Mouse (Mus musculus) CH12.LX (cell line): ENCODE measurements around the gene Ms4a10. TPM values are rescaled to one million over a fixed set of nuclear protein-coding genes. Genes with fewer than 3 reads are reported as not detected.

Experiments
- DNase-seq: peaks from one replicate; pipeline ENCODE4 v3.0.0-alpha.2; 2013; ENCODE audit errors: extremely low read depth
- H3K27ac ChIP-seq: 2 replicates; pipeline ENCODE4 v1.5.1; 2012; ENCODE audit warnings: low read depth, mild to moderate bottlenecking, control low read depth, moderate library complexity; ENCODE audit not compliant: insufficient read depth
- H3K27me3 ChIP-seq: replicated peaks from 2 replicates; pipeline ENCODE3; 2012; ENCODE audit warnings: inconsistent platforms
- H3K36me3 ChIP-seq, 2 experiments: replicated peaks in 1 of 2; 2 replicates each; pipeline versions ENCODE3 to v1.6.1; 2012; ENCODE audit warnings: inconsistent platforms in 1 of 2, low read length in 1 of 2, mild to moderate bottlenecking in 1 of 2, mixed read lengths in 1 of 2, moderate library complexity in 1 of 2; ENCODE audit not compliant: control insufficient read depth in 1 of 2, insufficient read depth in 1 of 2
- H3K4me1 ChIP-seq, 2 experiments: 2 replicates each; pipeline ENCODE4 v1.6.1; 2012; ENCODE audit warnings: inconsistent platforms in 1 of 2, moderate library complexity in 1 of 2; ENCODE audit not compliant: insufficient read depth in 2 of 2, control insufficient read depth in 1 of 2
- H3K4me2 ChIP-seq: 2 replicates; pipeline ENCODE4 v1.6.1; 2012; ENCODE audit warnings: low read depth, mild to moderate bottlenecking, control low read depth; ENCODE audit not compliant: poor library complexity, insufficient read depth, severe bottlenecking
- H3K4me3 ChIP-seq, 3 experiments: fragments of 150-350 bp in 1 of 3; sonication (generic) in 1 of 3; replicated peaks in 1 of 3; 2 replicates each; pipeline versions ENCODE3 to v1.5.1; 2011 to 2012; ENCODE audit warnings: low read depth in 2 of 3, low read length in 2 of 3, mild to moderate bottlenecking in 2 of 3, moderate library complexity in 2 of 3, control low read depth in 1 of 3, improper control_type of control experiment in 1 of 3, inconsistent platforms in 1 of 3, mixed read lengths in 1 of 3; ENCODE audit not compliant: poor library complexity in 1 of 3
- H3K79me2 ChIP-seq: replicated peaks from 2 replicates; pipeline ENCODE4 v1.6.1; 2012; ENCODE audit warnings: mild to moderate bottlenecking, moderate library complexity; ENCODE audit not compliant: control insufficient read depth, poor library complexity, insufficient read depth, severe bottlenecking; ENCODE audit errors: extremely low read depth
- H3K9ac ChIP-seq: 2 replicates; pipeline ENCODE4 v1.6.1; 2012; ENCODE audit warnings: low read depth, mild to moderate bottlenecking, control low read depth, moderate library complexity; ENCODE audit not compliant: insufficient read depth
- H3K9me3 ChIP-seq: replicated peaks from 2 replicates; pipeline ENCODE3; 2012; ENCODE audit warnings: low read length, inconsistent platforms, mixed read lengths
- CHD2 ChIP-seq: IDR thresholded peaks from 2 replicates; pipeline ENCODE4 v1.6.1; 2011; ENCODE audit warnings: low read length, improper control_type of control experiment
- E2F4 ChIP-seq: IDR thresholded peaks from 2 replicates; pipeline ENCODE4 v1.6.1; 2011; ENCODE audit warnings: low read depth, low read length, improper control_type of control experiment; ENCODE audit not compliant: insufficient replicate concordance
- ELF1 ChIP-seq: IDR thresholded peaks from 2 replicates; pipeline ENCODE4 v1.6.1; 2014; ENCODE audit warnings: low read depth, mild to moderate bottlenecking, inconsistent platforms, low read length, improper control_type of control experiment
- EP300 ChIP-seq: IDR thresholded peaks from 2 replicates; pipeline ENCODE4 v1.6.1; 2011; ENCODE audit warnings: low read length, improper control_type of control experiment
- HCFC1 ChIP-seq: IDR thresholded peaks from 2 replicates; pipeline ENCODE4 v1.6.1; 2012; ENCODE audit warnings: low read depth, mild to moderate bottlenecking, inconsistent platforms, low read length, improper control_type of control experiment
- IRF4 ChIP-seq: IDR thresholded peaks from 2 replicates; pipeline ENCODE4 v1.6.1; 2014; ENCODE audit warnings: low read depth, mild to moderate bottlenecking, inconsistent platforms, low read length, improper control_type of control experiment
- JUND ChIP-seq: conservative IDR thresholded peaks from 2 replicates; pipeline ENCODE4 v1.6.1; 2011; ENCODE audit warnings: low read depth, low read length, improper control_type of control experiment
- KAT2A ChIP-seq: IDR thresholded peaks from 2 replicates; pipeline ENCODE4 v1.6.1; 2012; ENCODE audit warnings: low read length, improper control_type of control experiment, inconsistent platforms; ENCODE audit not compliant: insufficient replicate concordance
- MAFK ChIP-seq: IDR thresholded peaks from 2 replicates; pipeline ENCODE4 v1.6.1; 2011; ENCODE audit warnings: low read length, improper control_type of control experiment; ENCODE audit not compliant: insufficient replicate concordance
- MAX ChIP-seq: IDR thresholded peaks from 2 replicates; pipeline ENCODE4 v1.6.1; 2011; ENCODE audit warnings: low read length, improper control_type of control experiment
- MEF2A ChIP-seq: IDR thresholded peaks from 2 replicates; pipeline ENCODE4 v1.6.1; 2014; ENCODE audit warnings: low read depth, mild to moderate bottlenecking, inconsistent platforms, low read length, improper control_type of control experiment, borderline replicate concordance
- MXI1 ChIP-seq: IDR thresholded peaks from 2 replicates; pipeline ENCODE4 v1.6.1; 2011; ENCODE audit warnings: mild to moderate bottlenecking, low read depth, low read length, improper control_type of control experiment
- MYC ChIP-seq: IDR thresholded peaks from 2 replicates; pipeline ENCODE4 v1.6.1; 2011; ENCODE audit warnings: low read depth, mild to moderate bottlenecking, improper control_type of control experiment, low read length
- NELFE ChIP-seq: IDR thresholded peaks from 2 replicates; pipeline ENCODE4 v1.6.1; 2011; ENCODE audit warnings: low read depth, low read length, improper control_type of control experiment
- NRF1 ChIP-seq: IDR thresholded peaks from 2 replicates; pipeline ENCODE4 v1.6.1; 2014; ENCODE audit warnings: low read depth, mild to moderate bottlenecking, inconsistent platforms, low read length, improper control_type of control experiment, moderate library complexity
- RCOR1 ChIP-seq: conservative IDR thresholded peaks from 2 replicates; pipeline ENCODE4 v1.6.1; 2012; ENCODE audit warnings: low read depth, mild to moderate bottlenecking, inconsistent platforms, low read length, improper control_type of control experiment
- SIN3A ChIP-seq: IDR thresholded peaks from 2 replicates; pipeline ENCODE4 v1.6.1; 2012; ENCODE audit warnings: low read length, improper control_type of control experiment, inconsistent platforms
- SMC3 ChIP-seq: IDR thresholded peaks from 2 replicates; pipeline ENCODE4 v1.6.1; 2011; ENCODE audit warnings: low read depth, low read length, improper control_type of control experiment
- TBP ChIP-seq: conservative IDR thresholded peaks from 2 replicates; pipeline ENCODE4 v1.6.1; 2011; ENCODE audit warnings: low read depth, low read length, improper control_type of control experiment
- TCF12 ChIP-seq: IDR thresholded peaks from 2 replicates; pipeline ENCODE4 v1.6.1; 2014; ENCODE audit warnings: low read depth, mild to moderate bottlenecking, inconsistent platforms, low read length, improper control_type of control experiment
- UBTF ChIP-seq: IDR thresholded peaks from 2 replicates; pipeline ENCODE4 v1.6.1; 2012; ENCODE audit warnings: low read depth, mild to moderate bottlenecking, inconsistent platforms, low read length, improper control_type of control experiment, moderate library complexity
- USF1 ChIP-seq: IDR thresholded peaks from 2 replicates; pipeline ENCODE4 v1.6.1; 2014; ENCODE audit warnings: low read depth, mild to moderate bottlenecking, inconsistent platforms, low read length, improper control_type of control experiment
- USF2 ChIP-seq: conservative IDR thresholded peaks from 2 replicates; pipeline ENCODE4 v1.6.1; 2011; ENCODE audit warnings: low read depth, low read length, improper control_type of control experiment
- ZC3H11A ChIP-seq: IDR thresholded peaks from 2 replicates; pipeline ENCODE4 v1.6.1; 2012; ENCODE audit warnings: low read depth, mild to moderate bottlenecking, inconsistent platforms, low read length, improper control_type of control experiment
- ZKSCAN1 ChIP-seq: IDR thresholded peaks from 2 replicates; pipeline ENCODE4 v1.6.1; 2012; ENCODE audit warnings: low read depth, inconsistent platforms, low read length, improper control_type of control experiment, borderline replicate concordance
- ZNF384 ChIP-seq: IDR thresholded peaks from 2 replicates; pipeline ENCODE4 v1.6.1; 2012; ENCODE audit warnings: low read depth, low read length, improper control_type of control experiment, inconsistent platforms
- dilution Hi-C: fragments of 300-500 bp; cut with MboI; formaldehyde crosslinking; loops from 2 replicates; pipeline ENCODE4 v1.14.3; 2020; ENCODE audit warnings: low sequenced_read_pairs; ENCODE audit not compliant: extremely low pct_unique_long_range_greater_than_20kb, extremely low pct_ligation_motif_present
- in situ Hi-C: fragments of 300-500 bp; cut with MboI; formaldehyde crosslinking; loops from 3 replicates; pipeline ENCODE4 v1.14.3; 2019; ENCODE audit warnings: low sequenced_read_pairs, low pct_ligation_motif_present, low pct_unique_long_range_greater_than_20kb, mixed read lengths
- polyA plus RNA-seq: library from polyadenylated mRNA; unstranded; fragments of >175 nt; gene quantifications from 2 replicates; pipeline ENCODE4 v1.2.1, GENCODE M21; 2012; ENCODE audit warnings: low read depth; ENCODE audit not compliant: insufficient read length
- total RNA-seq, 2 experiments: library from RNA; depleted of rRNA; stranded (reverse); fragments of 300-350 nt in 1 of 2; fragments of >200 nt in 1 of 2; gene quantifications; 2 replicates each; pipeline ENCODE4 v1.2.3; 2012 to 2014

The Ms4a10 gene
- total and polyA plus RNA-seq, 3 experiments = not detected

DNA sequence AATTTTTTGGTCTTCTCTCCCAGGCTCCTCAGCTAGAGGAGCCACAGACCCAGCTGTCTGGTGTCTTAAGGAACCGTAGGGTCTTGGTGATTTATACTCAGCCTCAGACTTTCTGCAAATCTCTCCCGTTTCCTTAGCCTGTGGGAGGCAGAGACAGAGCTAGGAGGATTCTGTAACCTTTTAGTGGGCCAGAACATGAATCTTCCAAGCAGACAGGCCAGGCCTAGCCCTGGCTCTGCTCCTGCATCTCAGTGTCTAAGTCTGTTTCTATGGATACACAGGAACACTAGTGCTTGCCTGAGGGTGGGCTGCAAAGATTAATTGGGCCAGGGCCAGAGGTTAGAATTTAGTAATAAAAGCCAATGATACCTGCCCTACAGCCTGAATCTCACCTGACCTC lies 1.3 kb downstream of the Ms4a10 start:
- Histone ChIP-seq H3K4me1 (no peaks in the 10 kb centered on the region), H3K9me3 (peaks cover 9% of the 10 kb centered on the region), H3K4me2 (no peak overlapping the region), H3K36me3 (no peaks in the 10 kb centered on the region), H3K79me2 (no peaks in the 10 kb centered on the region), H3K4me3 (no peak overlapping the region), H3K27ac (no peak overlapping the region), H3K9ac (no peak overlapping the region), H3K27me3 (peaks cover 35% of the 10 kb centered on the region)
- TF ChIP-seq TBP = no peak
- no peak for TF ChIP-seq ZC3H11A
- TF ChIP-seq USF1 = no peak
- TF ChIP-seq NRF1 = no peak
- TF ChIP-seq RCOR1 = no peak
- no peak for TF ChIP-seq EP300
- no peak for TF ChIP-seq TCF12
- TF ChIP-seq KAT2A = no peak
- no peak for TF ChIP-seq ELF1
- TF ChIP-seq MXI1 = no peak
- no peak for TF ChIP-seq UBTF
- TF ChIP-seq JUND = no peak
- TF ChIP-seq MAX = no peak
- no peak for TF ChIP-seq CHD2
- no peak for TF ChIP-seq MYC
- no peak for TF ChIP-seq SMC3
- TF ChIP-seq NELFE = no peak
- no peak for TF ChIP-seq HCFC1
- TF ChIP-seq MAFK = no peak
- no peak for TF ChIP-seq E2F4
- DNase-seq = no peak
- in situ Hi-C loops = no loop called here
- dilution Hi-C loops = no loop called here

DNA sequence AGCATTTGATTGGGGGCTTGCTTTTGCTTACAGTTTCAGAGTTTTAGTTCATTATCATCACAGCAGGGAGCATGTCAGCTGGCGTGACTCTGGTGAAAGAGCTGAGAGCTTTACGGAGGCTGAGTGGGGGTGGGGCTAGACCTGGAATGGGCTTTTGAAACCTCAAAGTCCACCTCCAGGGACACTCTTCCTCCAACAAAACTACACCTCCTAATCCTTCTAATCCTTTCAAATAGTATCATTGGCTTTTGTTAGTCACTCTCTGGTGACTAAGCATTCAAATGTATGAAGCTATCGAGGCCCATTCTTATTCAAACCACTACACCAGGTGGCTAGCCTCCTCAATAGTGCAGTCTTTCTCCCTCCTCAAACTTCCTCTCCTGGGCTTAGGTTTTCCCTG lies 1.8 kb downstream of the Ms4a10 start:
- Histone ChIP-seq H3K36me3 (no peaks in the 10 kb centered on the region), H3K9ac (no peak overlapping the region), H3K9me3 (peaks cover 9% of the 10 kb centered on the region), H3K79me2 (no peaks in the 10 kb centered on the region), H3K27me3 (peaks cover 37% of the 10 kb centered on the region), H3K4me3 (no peak overlapping the region), H3K27ac (no peak overlapping the region), H3K4me2 (no peak overlapping the region), H3K4me1 (no peaks in the 10 kb centered on the region)
- dilution Hi-C loops = no loop called here
- DNase-seq = no peak
- in situ Hi-C loops = no loop called here
- TF ChIP-seq MXI1 (no peak), TCF12 (no peak), MYC (no peak), SIN3A (no peak), CHD2 (no peak), IRF4 (no peak), SMC3 (no peak), USF2 (no peak), UBTF (no peak), MEF2A (no peak), ZKSCAN1 (no peak), EP300 (no peak), USF1 (no peak), MAX (no peak), E2F4 (no peak), ZNF384 (no peak), NRF1 (no peak), NELFE (no peak)
